Mouse (Mus musculus): Measurements from ENCODE around the gene Smdt1. TPM values are rescaled to one million over a fixed set of nuclear protein-coding genes. Genes with fewer than 3 reads are reported as not detected.
"Not testable (repeated sequence)": the region's sequence is repeated elsewhere in the genome, so short reads cannot be mapped to it uniquely, and the experiment has no call there.

Smdt1 gene
- polyA plus RNA-seq, 1 experiment: 106 TPM

GRCm38 (mm10) chr15:82353745-82354113 is 15.0 kb downstream of the Smdt1 start:
- Histone ChIP-seq H3K4me1 (ENCODE audit: control insufficient read depth, insufficient read depth, insufficient read length) (peaks cover 6% of the 10 kb centered on the region; the same call in 1 of the 2 replicates), H3K36me3 (ENCODE audit: control insufficient read depth, insufficient read depth, low read length) (peaks cover 12% of the 10 kb centered on the region), H3K4me3 (ENCODE audit: extremely low read depth, insufficient read depth, insufficient read length) (peak overlapping the region; percentile 85), H3K27me3 (ENCODE audit: control insufficient read depth, insufficient read depth, low read length) (no peaks in the 10 kb centered on the region), H3K27ac (ENCODE audit: insufficient read depth, low read length) (peak overlapping the region; percentile 71)
- no peak for DNase-seq (ENCODE audit: low read depth in 1 of 2, low spot score in 2 of 2)
- under 1% methylated on average over 23 of the region's 23 CpGs for WGBS
- TF ChIP-seq CTCF (IDR thresholded peaks at IDR 0.05; ENCODE audit: extremely low read depth, insufficient read depth, insufficient read length, insufficient replicate concordance) (no peak), POLR2A (IDR thresholded peaks at IDR 0.05; ENCODE audit: low read depth, low read length) (no peak)

- Histone ChIP-seq H3K27ac (ENCODE audit: insufficient read depth, low read length) (peak within 1 kb of the TSS; percentile 86), H3K27me3 (ENCODE audit: control insufficient read depth, insufficient read depth, low read length) (no peaks in the 10 kb centered on the region), H3K36me3 (ENCODE audit: control insufficient read depth, insufficient read depth, low read length) (peaks cover 6% of the 10 kb centered on the region), H3K4me3 (ENCODE audit: extremely low read depth, insufficient read depth, insufficient read length) (peak within 1 kb of the TSS; percentile 85), H3K4me1 (ENCODE audit: control insufficient read depth, insufficient read depth, insufficient read length) (peaks cover 6% of the 10 kb centered on the region; the same call in 1 of the 2 replicates)
- 1% methylated on average over 57 of the region's 57 CpGs for WGBS
- peak; percentile 96 to 97 for DNase-seq (ENCODE audit: low read depth in 1 of 2, low spot score in 2 of 2)
- TF ChIP-seq POLR2A (IDR thresholded peaks at IDR 0.05; ENCODE audit: low read depth, low read length) (peak; percentile 94), CTCF (IDR thresholded peaks at IDR 0.05; ENCODE audit: extremely low read depth, insufficient read depth, insufficient read length, insufficient replicate concordance) (peak; percentile 93)
Observed at GRCm38 (mm10) chr15:82354126-82354945, 15.6 kb downstream of the Smdt1 start, which contains the start of gene Ndufa6. Gene Ndufa6, minus strand, starts transcription at chr15:82354322.

- no peak for TF ChIP-seq POLR2A (IDR thresholded peaks at IDR 0.05; ENCODE audit: low read depth, low read length)
- TF ChIP-seq CTCF (IDR thresholded peaks at IDR 0.05; ENCODE audit: extremely low read depth, insufficient read depth, insufficient read length, insufficient replicate concordance): no peak
- WGBS: 73% methylated on average over 22 of the region's 22 CpGs
- Histone ChIP-seq H3K27ac (ENCODE audit: insufficient read depth, low read length) (peak overlapping the region; percentile 5; the same call in 1 of the 2 replicates), H3K36me3 (ENCODE audit: control insufficient read depth, insufficient read depth, low read length) (no peaks in the 10 kb centered on the region), H3K4me1 (ENCODE audit: control insufficient read depth, insufficient read depth, insufficient read length) (no peaks in the 10 kb centered on the region), H3K27me3 (ENCODE audit: control insufficient read depth, insufficient read depth, low read length) (no peaks in the 10 kb centered on the region), H3K4me3 (ENCODE audit: extremely low read depth, insufficient read depth, insufficient read length) (no peak overlapping the region)
- no peak for DNase-seq (ENCODE audit: low read depth in 1 of 2, low spot score in 2 of 2)
Observed at GRCm38 (mm10) chr15:82358431-82359260, 19.9 kb downstream of the Smdt1 start.

- 76% methylated on average over 11 of the region's 11 CpGs for WGBS
- Histone ChIP-seq H3K27me3 (ENCODE audit: control insufficient read depth, insufficient read depth, low read length) (no peaks in the 10 kb centered on the region), H3K36me3 (ENCODE audit: control insufficient read depth, insufficient read depth, low read length) (no peaks in the 10 kb centered on the region), H3K4me3 (ENCODE audit: extremely low read depth, insufficient read depth, insufficient read length) (no peak overlapping the region), H3K27ac (ENCODE audit: insufficient read depth, low read length) (no peak overlapping the region), H3K4me1 (ENCODE audit: control insufficient read depth, insufficient read depth, insufficient read length) (no peaks in the 10 kb centered on the region)
- peak in 1 of 2 experiments; percentile 2 for DNase-seq (ENCODE audit: low read depth in 1 of 2, low spot score in 2 of 2)
- TF ChIP-seq CTCF (IDR thresholded peaks at IDR 0.05; ENCODE audit: extremely low read depth, insufficient read depth, insufficient read length, insufficient replicate concordance) (no peak), POLR2A (IDR thresholded peaks at IDR 0.05; ENCODE audit: low read depth, low read length) (no peak)
Observed at GRCm38 (mm10) chr15:82361459-82362018, 22.8 kb downstream of the Smdt1 start.

DNA sequence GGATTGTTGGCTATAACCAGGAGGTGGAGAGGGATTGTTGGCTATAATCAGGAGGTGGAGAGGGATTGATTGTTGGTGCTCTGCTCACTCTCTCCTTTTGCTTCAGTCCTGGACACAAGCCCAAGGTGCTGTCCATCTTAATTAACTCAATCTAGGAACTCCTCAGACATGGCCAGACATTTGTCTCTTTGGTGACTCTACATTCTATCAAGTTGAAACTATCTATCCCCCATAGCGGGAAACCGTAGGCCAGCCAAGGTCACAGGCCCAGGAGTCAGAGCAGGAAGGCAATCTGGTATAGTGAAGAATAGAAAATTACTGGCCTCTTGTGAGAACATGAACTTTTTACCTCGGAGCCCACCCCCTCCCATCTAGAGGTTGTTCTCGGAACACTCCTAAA is 23.5 kb downstream of the Smdt1 start:
- Histone ChIP-seq H3K27ac (ENCODE audit: insufficient read depth, low read length) (no peak overlapping the region), H3K4me3 (ENCODE audit: extremely low read depth, insufficient read depth, insufficient read length) (no peak overlapping the region), H3K4me1 (ENCODE audit: control insufficient read depth, insufficient read depth, insufficient read length) (no peaks in the 10 kb centered on the region), H3K27me3 (ENCODE audit: control insufficient read depth, insufficient read depth, low read length) (no peaks in the 10 kb centered on the region), H3K36me3 (ENCODE audit: control insufficient read depth, insufficient read depth, low read length) (no peaks in the 10 kb centered on the region)
- 86% methylated on average over 4 of the region's 4 CpGs for WGBS
- no peak for TF ChIP-seq POLR2A (IDR thresholded peaks at IDR 0.05; ENCODE audit: low read depth, low read length)
- no peak for TF ChIP-seq CTCF (IDR thresholded peaks at IDR 0.05; ENCODE audit: extremely low read depth, insufficient read depth, insufficient read length, insufficient replicate concordance)
- peak in 1 of 2 experiments; percentile 1 for DNase-seq (ENCODE audit: low read depth in 1 of 2, low spot score in 2 of 2)

DNA sequence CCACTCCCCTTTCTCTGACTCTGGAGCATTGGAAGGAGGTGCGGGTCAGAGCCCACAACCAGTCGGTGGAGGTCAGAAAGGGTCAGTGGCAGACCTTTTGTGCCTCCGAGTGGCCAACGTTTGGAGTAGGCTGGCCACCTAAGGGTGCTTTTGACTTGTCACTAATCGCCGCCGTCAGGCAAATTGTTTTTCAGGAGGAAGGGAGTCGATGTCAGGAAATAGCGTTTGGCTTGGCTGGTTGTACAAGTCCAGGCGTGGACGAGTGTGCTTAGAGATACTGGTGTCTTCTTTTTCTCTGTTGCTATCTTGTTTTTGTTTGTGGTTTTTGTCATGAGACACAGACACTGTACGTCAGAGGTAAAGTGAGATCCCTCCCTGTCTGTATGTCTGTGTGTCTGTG is 25.0 kb downstream of the Smdt1 start:
- not testable (repeated sequence) for DNase-seq (ENCODE audit: low read depth in 1 of 2, low spot score in 2 of 2); H3K27ac ChIP-seq (ENCODE audit: insufficient read depth, low read length); H3K36me3 ChIP-seq (ENCODE audit: control insufficient read depth, insufficient read depth, low read length); H3K4me3 ChIP-seq (ENCODE audit: extremely low read depth, insufficient read depth, insufficient read length); H3K4me1 ChIP-seq (ENCODE audit: control insufficient read depth, insufficient read depth, insufficient read length); H3K27me3 ChIP-seq (ENCODE audit: control insufficient read depth, insufficient read depth, low read length)
- 67% methylated on average over 9 of the region's 12 CpGs for WGBS

DNA sequence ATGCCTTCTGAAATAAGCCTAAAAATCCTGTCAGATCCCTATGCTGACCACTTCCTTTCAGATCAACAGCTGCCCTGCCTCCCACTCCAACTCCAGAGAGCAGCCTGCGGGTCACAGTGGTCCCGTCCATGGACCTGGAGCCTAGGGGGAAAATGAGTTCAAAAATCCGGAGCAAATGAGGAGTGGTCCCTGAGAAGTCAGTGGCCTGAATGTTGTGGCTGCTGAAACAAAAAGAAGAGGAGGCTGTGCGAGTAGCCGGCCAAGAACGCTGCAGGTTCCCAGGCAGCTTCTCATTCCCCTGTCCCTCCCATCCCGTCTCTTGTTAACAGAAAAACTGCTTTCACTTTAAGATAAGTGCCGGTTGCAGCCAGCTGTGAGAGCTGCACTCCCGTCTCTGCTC is 25.8 kb downstream of the Smdt1 start:
- DNase-seq (ENCODE audit: low read depth in 1 of 2, low spot score in 2 of 2): peak in 1 of 2 experiments; percentile 1
- H3K27me3 ChIP-seq (ENCODE audit: control insufficient read depth, insufficient read depth, low read length); H3K4me1 ChIP-seq (ENCODE audit: control insufficient read depth, insufficient read depth, insufficient read length); H3K36me3 ChIP-seq (ENCODE audit: control insufficient read depth, insufficient read depth, low read length): not testable (repeated sequence)
- WGBS: 8% methylated on average over 6 of the region's 9 CpGs
- Histone ChIP-seq H3K4me3 (ENCODE audit: extremely low read depth, insufficient read depth, insufficient read length) (peak overlapping the region; percentile 14; the same call in 1 of the 2 replicates), H3K27ac (ENCODE audit: insufficient read depth, low read length) (peak overlapping the region; percentile 35; the same call in 1 of the 2 replicates)
